Mouse (Mus musculus): Measurements from ENCODE around the gene Znrd1.

- no peak for TF ChIP-seq CTCF (IDR thresholded peaks at IDR 0.05; ENCODE audit: borderline replicate concordance, control insufficient read depth, extremely low read depth, insufficient read depth, low read length, poor library complexity)
- TF ChIP-seq POLR2A (IDR thresholded peaks at IDR 0.05; ENCODE audit: control insufficient read depth, extremely low read depth, insufficient read depth, low read length, poor library complexity) = no peak
These were observed 23.5 kb upstream of the Znrd1 start for GRCm38 (mm10) chr17:36981845-36982244.
